Mouse (Mus musculus) liver, embryonic 14.5 days (tissue): ENCODE data around the gene Hnrnpf. TPM values are rescaled to one million over a fixed set of nuclear protein-coding genes. Genes with fewer than 3 reads are reported as not detected.
A peak's percentile ranks its signal among the peaks of the same experiment; 100 is the strongest.

Experiments used
- ATAC-seq: fragments of 200-750 bp; cut with Nextera tagmentation; 2 replicates; pipeline ENCODE4 v1.8.0; 2017; ENCODE audit warnings: moderate number of reproducible peaks, mild to moderate bottlenecking, moderate library complexity; ENCODE audit not compliant: insufficient read depth
- DNase-seq, 3 experiments: peaks; one replicate each; pipeline ENCODE4 v3.0.0-alpha.2; 2012 to 2013; ENCODE audit warnings: low read depth in 3 of 3, low spot score in 3 of 3
- H3K27ac ChIP-seq: fragments of 300-500 bp; sonication (generic); 2 replicates; pipeline ENCODE4 v1.5.1; 2014; ENCODE audit warnings: moderate library complexity, mild to moderate bottlenecking, control low read depth, inconsistent platforms
- H3K27me3 ChIP-seq: fragments of 300-500 bp; sonication (generic); 2 replicates; pipeline ENCODE4 v1.6.1; 2014; ENCODE audit warnings: mild to moderate bottlenecking, low read length, moderate library complexity; ENCODE audit not compliant: control insufficient read depth, insufficient read depth
- H3K36me3 ChIP-seq: fragments of 300-500 bp; sonication (generic); replicated peaks from 2 replicates; pipeline ENCODE4 v1.6.1; 2014; ENCODE audit warnings: low read depth; ENCODE audit not compliant: control insufficient read depth, insufficient read depth
- H3K4me1 ChIP-seq, 2 experiments: fragments of 200-500 bp in 1 of 2; fragments of 300-500 bp in 1 of 2; sonication (generic) in 1 of 2; replicated peaks; 2 replicates each; pipeline ENCODE4 v1.6.1; 2012 to 2014; ENCODE audit warnings: antibody characterized with exemption in 1 of 2, inconsistent platforms in 1 of 2, low read length in 1 of 2; ENCODE audit not compliant: control insufficient read depth in 2 of 2, insufficient read depth in 2 of 2
- H3K4me2 ChIP-seq: fragments of 300-500 bp; sonication (generic); 2 replicates; pipeline ENCODE4 v1.6.1; 2014; ENCODE audit warnings: low read depth, mild to moderate bottlenecking, control low read depth, moderate library complexity
- H3K4me3 ChIP-seq, 2 experiments: fragments of 200-500 bp in 1 of 2; fragments of 300-500 bp in 1 of 2; sonication (generic) in 1 of 2; 2 replicates each; pipeline ENCODE4 v1.5.1; 2012 to 2014; ENCODE audit warnings: low read depth in 2 of 2, low read length in 2 of 2, mild to moderate bottlenecking in 2 of 2, control low read depth in 1 of 2, inconsistent platforms in 1 of 2, moderate library complexity in 1 of 2; ENCODE audit not compliant: insufficient read depth in 1 of 2
- H3K9ac ChIP-seq: fragments of 300-500 bp; sonication (generic); replicated peaks from 2 replicates; pipeline ENCODE4 v1.6.1; 2014; ENCODE audit warnings: mild to moderate bottlenecking, control low read depth, moderate library complexity
- H3K9me3 ChIP-seq: fragments of 300-500 bp; sonication (generic); 2 replicates; pipeline ENCODE4 v1.6.1; 2016; ENCODE audit warnings: low read length, mixed read lengths; ENCODE audit not compliant: control insufficient read depth
- CTCF ChIP-seq: IDR thresholded peaks from 2 replicates; pipeline ENCODE4 v1.5.1; 2016; ENCODE audit warnings: antibody characterized with exemption, low read depth, control low read depth
- EP300 ChIP-seq: IDR thresholded peaks from 2 replicates; pipeline ENCODE4 v1.6.1; 2016; ENCODE audit warnings: antibody characterized with exemption, low read depth
- WGBS: fragments of 180-500 bp; shearing (Covaris S2); extraction: QIAGEN DNeasy Blood & Tissue Kit; methylation state at CpG from one replicate; pipeline ENCODE4 v1.1.7; 2014; ENCODE audit not compliant: insufficient replicate concordance; 5-methylcytosine and 5-hydroxymethylcytosine counted together
- polyA plus RNA-seq, 2 experiments: library from polyadenylated mRNA; depleted of rRNA in 1 of 2; stranded (reverse) in 1 of 2; unstranded in 1 of 2; fragments of >200 nt; fragmentation: Nextera tagmentation in 1 of 2; extraction: Ambion mirVana in 1 of 2; gene quantifications; 2 replicates each; pipeline versions ENCODE4 v1.2.1 to v1.2.3; 2012 to 2014

The Hnrnpf gene
- polyA plus RNA-seq, 2 experiments = 368 to 457 TPM

DNA sequence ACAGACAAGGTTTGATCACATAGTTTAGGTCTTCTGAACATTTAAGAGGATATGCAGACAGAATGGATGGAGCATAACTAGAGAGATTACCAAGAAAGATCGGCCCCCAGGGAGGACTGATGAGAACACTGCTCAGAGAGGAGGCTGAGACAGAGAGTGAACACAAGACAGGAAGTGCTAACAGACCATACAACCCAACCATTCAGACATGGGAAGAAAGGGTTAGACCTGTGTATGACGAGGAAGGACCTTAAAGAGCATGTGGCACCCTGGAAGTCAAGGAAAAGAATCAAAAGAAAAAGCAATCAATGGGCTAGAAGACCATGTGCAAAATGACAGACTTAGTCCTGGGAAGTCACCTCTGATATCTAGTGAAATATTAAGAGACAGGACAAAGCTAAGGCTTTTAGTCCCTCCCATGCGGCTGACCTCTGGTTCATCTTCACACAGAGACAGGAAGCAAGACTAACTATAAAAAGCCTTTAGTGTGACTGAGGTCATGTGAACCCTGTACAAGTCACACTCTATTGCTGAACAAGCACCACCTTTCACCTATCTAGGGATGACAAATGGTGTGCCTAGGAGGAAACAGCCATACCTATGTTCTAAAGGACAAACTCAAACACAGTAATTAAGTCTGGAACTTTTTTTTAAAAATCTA lies 25.4 kb upstream of the Hnrnpf start:
- no peaks in the 10 kb centered on the region for H3K27me3 ChIP-seq
- no peak overlapping the region for H3K9ac ChIP-seq
- DNase-seq (no peak), ATAC-seq (no peak)
- peaks cover 0 to 5% of the 10 kb centered on the region in 2 experiments; a peak in 3 of 4 replicates for H3K4me1 ChIP-seq
- H3K36me3 ChIP-seq = no peaks in the 10 kb centered on the region
- TF ChIP-seq CTCF (no peak), EP300 (no peak)
- H3K4me3 ChIP-seq = no peak overlapping the region
- no peak overlapping the region for H3K4me2 ChIP-seq
- WGBS = 49% methylated on average over 3 of the region's 3 CpGs
- H3K9me3 ChIP-seq = no peaks in the 10 kb centered on the region
- H3K27ac ChIP-seq = no peak overlapping the region

DNA sequence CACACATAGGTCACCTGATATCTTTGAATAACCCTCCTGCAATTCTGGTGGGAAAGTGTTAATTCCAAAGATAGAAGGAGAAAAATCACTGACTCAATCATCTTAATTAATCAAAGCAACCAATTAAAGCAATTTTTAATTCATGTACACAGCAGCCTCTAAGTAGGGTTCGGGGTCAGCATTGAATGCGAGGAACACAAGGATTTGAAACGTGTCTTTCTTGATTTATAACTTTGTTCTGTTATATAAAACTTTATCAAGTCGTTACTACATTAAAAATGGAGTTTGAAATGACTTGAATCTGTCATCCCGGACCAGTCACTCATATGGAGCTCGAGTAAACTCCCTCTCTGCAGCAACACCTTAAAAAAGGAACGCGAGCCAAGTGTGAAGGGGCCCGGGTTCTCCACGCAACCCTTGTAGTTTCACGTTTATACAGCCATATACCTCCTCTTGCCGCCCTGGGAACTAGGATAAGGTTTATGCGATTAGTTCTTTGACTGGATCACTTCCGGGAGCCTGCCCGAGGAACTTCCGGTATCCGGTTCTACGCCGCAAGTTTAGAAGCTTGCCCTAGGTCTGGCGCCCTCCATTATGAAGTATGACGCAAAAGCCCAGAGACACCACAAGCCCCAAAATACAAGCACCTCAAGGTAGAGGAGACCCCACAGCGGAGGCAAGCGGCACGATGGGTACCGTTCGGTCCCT lies 21.3 kb upstream of the Hnrnpf start:
- Histone ChIP-seq H3K4me2 (peak overlapping the region; percentile 82), H3K27ac (peak overlapping the region; percentile 97), H3K4me1 (peaks cover 14 to 24% of the 10 kb centered on the region in 2 experiments), H3K4me3 (peak overlapping the region; percentile 66 to 69), H3K36me3 (no peaks in the 10 kb centered on the region), H3K27me3 (no peaks in the 10 kb centered on the region), H3K9me3 (no peaks in the 10 kb centered on the region), H3K9ac (peak overlapping the region; percentile 93)
- DNase-seq = peak; percentile 85 to 91 (median 87)
- peak; percentile 81 for ATAC-seq
- 5% methylated on average over 26 of the region's 26 CpGs for WGBS
- peak; percentile 19; the same call in 1 of the 2 replicates for TF ChIP-seq EP300
- no peak for TF ChIP-seq CTCF

DNA sequence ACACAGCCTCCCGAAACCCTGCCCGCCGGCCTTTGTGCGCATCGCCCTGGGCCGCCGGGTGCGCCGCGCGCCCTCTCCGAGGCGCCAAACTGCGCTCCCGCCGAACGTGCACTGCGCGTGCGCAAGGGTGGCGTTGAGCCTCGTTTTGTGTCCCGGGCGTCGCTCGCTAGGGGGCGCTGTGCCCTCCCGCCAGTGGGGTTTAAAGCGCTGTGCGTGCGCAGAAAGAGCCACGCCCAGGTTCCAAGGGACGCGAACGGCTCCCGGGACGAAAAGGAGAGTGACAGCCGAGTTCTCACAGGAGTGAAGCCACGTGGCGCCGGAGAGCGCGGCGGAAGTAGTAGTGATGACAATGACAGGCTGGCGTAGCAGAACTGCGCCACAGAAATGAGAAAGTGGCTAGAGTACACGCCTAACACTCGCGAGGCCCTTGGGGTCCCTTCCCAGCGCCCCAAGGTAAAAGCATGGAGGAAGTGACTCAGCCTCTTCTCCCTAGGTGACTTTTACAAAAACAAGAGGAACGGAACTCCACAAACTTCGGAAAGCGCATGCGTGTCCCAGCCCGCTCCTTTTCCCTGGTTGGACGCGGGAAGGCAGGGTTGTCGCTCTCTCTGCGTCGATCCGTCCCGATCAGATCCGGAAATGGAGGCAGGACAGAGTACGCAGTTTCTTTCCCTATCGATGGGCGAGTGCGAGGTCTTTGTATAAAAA lies 20.6 kb upstream of the Hnrnpf start:
- under 1% methylated on average over 67 of the region's 67 CpGs for WGBS
- H3K27ac ChIP-seq = peak overlapping the region; percentile 97
- DNase-seq = peak; percentile 95 to 98 (median 96)

DNA sequence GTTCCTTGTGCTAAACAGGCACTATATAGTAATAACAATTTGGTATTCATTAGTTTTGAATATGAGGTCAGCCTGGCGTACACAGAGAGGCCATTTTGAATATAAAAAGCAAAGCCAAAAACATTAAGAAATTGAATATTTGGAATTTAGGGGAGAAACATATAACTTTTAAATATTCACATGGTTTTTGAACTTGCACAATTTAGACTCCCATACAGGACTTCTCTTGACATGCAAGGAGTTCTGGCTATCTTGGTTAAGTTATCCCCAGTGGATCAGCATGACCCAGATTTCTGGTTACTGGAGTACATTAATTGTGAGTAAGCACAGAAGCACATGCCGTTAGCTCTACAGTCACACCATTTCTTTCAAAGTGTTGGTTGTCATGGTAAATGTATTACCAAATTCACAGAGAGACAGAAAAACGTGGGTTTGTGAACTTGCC lies 19.7 kb upstream of the Hnrnpf start:
- Histone ChIP-seq H3K4me1 (peaks cover 14 to 29% of the 10 kb centered on the region in 2 experiments), H3K9ac (peak overlapping the region; percentile 81), H3K27ac (peak overlapping the region; percentile 97), H3K36me3 (no peaks in the 10 kb centered on the region), H3K4me3 (peak overlapping the region; percentile 61 to 66), H3K4me2 (peak overlapping the region; percentile 82), H3K27me3 (no peaks in the 10 kb centered on the region), H3K9me3 (no peaks in the 10 kb centered on the region)
- TF ChIP-seq CTCF (no peak), EP300 (no peak)
- 28% methylated on average over 3 of the region's 3 CpGs for WGBS
- ATAC-seq = no peak
- no peak for DNase-seq

More for the DNA sequence above, 20.6 kb upstream of the Hnrnpf start:
- Histone ChIP-seq H3K4me1 (peaks cover 14 to 29% of the 10 kb centered on the region in 2 experiments), H3K9ac (peak overlapping the region; percentile 93), H3K27me3 (no peaks in the 10 kb centered on the region), H3K9me3 (no peaks in the 10 kb centered on the region), H3K4me3 (peak overlapping the region; percentile 66 to 69), H3K36me3 (no peaks in the 10 kb centered on the region), H3K4me2 (peak overlapping the region; percentile 82)
- TF ChIP-seq EP300 (no peak), CTCF (peak; percentile 97)
- peak; percentile 91 for ATAC-seq
